Mouse (Mus musculus): Measurements from ENCODE around the gene Pabpc4. TPM values are rescaled to one million over a fixed set of nuclear protein-coding genes. Genes with fewer than 3 reads are reported as not detected.
"Not testable (repeated sequence)": the region's sequence is repeated elsewhere in the genome, so short reads cannot be mapped to it uniquely, and the experiment has no call there.

Gene Pabpc4
- polyA plus RNA-seq, 1 experiment from 2014 or later, result 29.5 TPM

DNA sequence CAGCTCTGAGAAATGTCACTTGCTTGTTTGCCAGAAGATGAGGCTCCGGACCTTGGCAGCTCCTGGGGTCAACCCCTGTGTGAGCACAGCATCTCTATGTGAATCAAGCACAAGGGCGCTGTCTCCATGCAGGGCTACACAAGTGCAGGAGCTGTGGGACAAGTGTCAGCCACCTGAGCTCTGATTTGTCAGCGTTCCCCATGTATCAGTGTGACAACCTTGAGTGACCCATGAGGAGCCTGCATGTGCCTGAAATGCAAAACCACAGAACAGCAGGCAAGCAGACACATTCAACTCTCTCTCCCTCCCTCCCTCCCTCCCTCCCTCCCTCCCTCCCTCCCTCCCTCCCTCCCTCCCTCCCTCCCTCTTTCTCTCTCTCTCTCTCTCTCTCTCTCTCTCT lies 65.5 kb downstream of the Pabpc4 start:
- 50% methylated on average over 3 of the region's 3 CpGs for WGBS
- H3K4me2 ChIP-seq (ENCODE audit: low read length), result no peak overlapping the region
- no peaks in the 10 kb centered on the region for H3K4me1 ChIP-seq (ENCODE audit: control insufficient read depth, insufficient read depth, low read length)
- H3K4me3 ChIP-seq (ENCODE audit: low read depth, low read length), result no peak overlapping the region
- H3K36me3 ChIP-seq (ENCODE audit: control insufficient read depth, insufficient read depth, low read length), result no peaks in the 10 kb centered on the region
- ATAC-seq, result no peak
- H3K27ac ChIP-seq (ENCODE audit: low read length), result no peak overlapping the region
- H3K9ac ChIP-seq (ENCODE audit: low read depth, low read length), result no peak overlapping the region
- peaks cover 3% of the 10 kb centered on the region; the same call in 1 of the 2 replicates for H3K27me3 ChIP-seq (ENCODE audit: control insufficient read depth, insufficient read depth, low read depth, low read length)
- H3K9me3 ChIP-seq (replicated peaks; ENCODE audit: control insufficient read depth, low read length, poor library complexity, severe bottlenecking), result no peaks in the 10 kb centered on the region

DNA sequence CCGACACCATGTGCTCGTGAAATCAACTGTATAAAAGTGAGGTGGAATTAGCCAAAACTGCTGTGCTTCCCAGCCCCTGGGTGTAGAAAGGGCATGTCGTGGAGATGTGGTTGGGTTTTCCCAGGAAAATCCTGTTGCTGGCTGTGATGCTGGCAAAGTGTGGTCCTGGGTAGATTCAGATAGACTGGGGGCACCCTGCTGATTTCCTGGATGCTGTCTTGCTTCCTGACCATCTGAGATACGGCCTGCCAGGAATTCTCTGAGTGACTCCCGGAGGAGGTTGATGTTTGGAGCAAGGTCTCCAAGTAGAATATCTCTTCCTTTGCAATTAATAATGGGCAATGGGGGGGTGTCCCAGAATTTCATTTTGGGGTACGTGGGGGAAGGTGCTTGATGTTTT lies 66.8 kb downstream of the Pabpc4 start:
- H3K27me3 ChIP-seq (ENCODE audit: control insufficient read depth, insufficient read depth, low read depth, low read length), result no peaks in the 10 kb centered on the region

DNA sequence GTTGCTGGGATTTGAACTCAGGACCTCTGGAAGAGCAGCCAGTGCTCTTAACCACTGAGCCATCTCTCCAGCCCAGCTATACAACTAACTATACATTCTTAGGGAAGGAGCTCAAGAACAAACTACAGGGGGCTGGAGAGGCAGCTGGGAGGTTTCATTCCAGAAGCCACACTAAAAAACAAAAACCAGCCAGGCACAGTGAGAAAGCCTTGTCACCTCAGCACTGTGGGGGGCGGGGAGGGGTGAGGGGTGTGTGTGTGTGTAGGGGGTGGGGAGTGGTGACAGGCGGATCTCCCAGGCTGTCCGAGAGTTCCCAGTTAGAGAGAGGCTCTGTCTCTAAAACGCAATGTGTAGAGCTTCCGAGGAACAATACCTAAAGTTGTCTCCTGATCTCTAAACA lies 69.2 kb downstream of the Pabpc4 start:
- Histone ChIP-seq H3K9ac (ENCODE audit: low read depth, low read length) (no peak overlapping the region), H3K4me3 (ENCODE audit: low read depth, low read length) (no peak overlapping the region), H3K4me1 (ENCODE audit: control insufficient read depth, insufficient read depth, low read length) (no peaks in the 10 kb centered on the region), H3K36me3 (ENCODE audit: control insufficient read depth, insufficient read depth, low read length) (no peaks in the 10 kb centered on the region), H3K9me3 (replicated peaks; ENCODE audit: control insufficient read depth, low read length, poor library complexity, severe bottlenecking) (no peaks in the 10 kb centered on the region; the same call in 1 of the 2 replicates), H3K4me2 (ENCODE audit: low read length) (no peak overlapping the region), H3K27me3 (ENCODE audit: control insufficient read depth, insufficient read depth, low read depth, low read length) (no peaks in the 10 kb centered on the region), H3K27ac (ENCODE audit: low read length) (no peak overlapping the region)
- WGBS, result 68% methylated on average over 5 of the region's 5 CpGs
- no peak for ATAC-seq

More for the DNA sequence above, 66.8 kb downstream of the Pabpc4 start:
- Histone ChIP-seq H3K36me3 (ENCODE audit: control insufficient read depth, insufficient read depth, low read length) (no peaks in the 10 kb centered on the region), H3K4me3 (ENCODE audit: low read depth, low read length) (no peak overlapping the region), H3K4me1 (ENCODE audit: control insufficient read depth, insufficient read depth, low read length) (no peaks in the 10 kb centered on the region), H3K9me3 (replicated peaks; ENCODE audit: control insufficient read depth, low read length, poor library complexity, severe bottlenecking) (no peaks in the 10 kb centered on the region; the same call in 1 of the 2 replicates), H3K4me2 (ENCODE audit: low read length) (no peak overlapping the region), H3K9ac (ENCODE audit: low read depth, low read length) (no peak overlapping the region), H3K27ac (ENCODE audit: low read length) (no peak overlapping the region)
- 72% methylated on average over 6 of the region's 6 CpGs for WGBS
- ATAC-seq, result no peak

DNA sequence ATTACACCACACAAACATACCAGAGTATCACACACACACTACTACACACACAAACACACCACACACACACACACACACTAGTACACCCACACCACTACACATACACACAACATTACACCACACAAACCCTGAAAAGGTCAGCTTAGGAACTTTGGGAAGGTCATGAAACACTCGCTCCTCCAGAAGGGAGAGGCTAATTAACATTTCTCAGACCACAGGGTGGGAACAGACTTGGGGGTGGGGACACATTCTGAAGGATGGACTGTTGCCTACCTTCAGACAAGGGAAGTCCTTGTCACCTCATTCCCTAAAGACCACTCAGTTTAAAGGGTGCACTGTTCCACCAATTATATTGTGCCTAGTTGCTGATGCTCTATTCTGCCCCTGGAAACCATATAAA lies 69.8 kb downstream of the Pabpc4 start:
- ATAC-seq; H3K9ac ChIP-seq (ENCODE audit: low read depth, low read length); H3K4me3 ChIP-seq (ENCODE audit: low read depth, low read length); H3K36me3 ChIP-seq (ENCODE audit: control insufficient read depth, insufficient read depth, low read length); H3K9me3 ChIP-seq (replicated peaks; ENCODE audit: control insufficient read depth, low read length, poor library complexity, severe bottlenecking); H3K4me1 ChIP-seq (ENCODE audit: control insufficient read depth, insufficient read depth, low read length); H3K27me3 ChIP-seq (ENCODE audit: control insufficient read depth, insufficient read depth, low read depth, low read length); H3K4me2 ChIP-seq (ENCODE audit: low read length); H3K27ac ChIP-seq (ENCODE audit: low read length): not testable (repeated sequence)
- WGBS, result 71% methylated on average over 1 of the region's 1 CpGs

DNA sequence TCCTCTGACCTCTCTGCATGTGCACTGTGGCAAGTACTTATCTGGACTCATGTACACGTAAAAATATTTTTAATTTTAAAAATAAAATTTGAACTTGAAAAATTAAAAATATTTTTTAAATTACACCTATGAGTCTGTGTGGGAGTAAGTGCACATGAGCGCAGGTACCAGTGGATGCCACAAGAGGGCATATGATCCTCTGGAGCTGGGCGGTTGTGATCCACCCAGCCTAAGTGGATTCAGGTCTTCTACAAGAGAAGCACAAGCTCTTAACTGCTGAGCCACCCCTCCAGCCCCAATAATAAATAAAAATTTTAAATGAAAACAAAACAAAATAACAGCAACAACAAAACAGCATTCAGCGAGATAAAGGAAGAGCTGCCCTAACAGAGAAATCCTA lies 71.0 kb downstream of the Pabpc4 start:
- no peak for ATAC-seq

DNA sequence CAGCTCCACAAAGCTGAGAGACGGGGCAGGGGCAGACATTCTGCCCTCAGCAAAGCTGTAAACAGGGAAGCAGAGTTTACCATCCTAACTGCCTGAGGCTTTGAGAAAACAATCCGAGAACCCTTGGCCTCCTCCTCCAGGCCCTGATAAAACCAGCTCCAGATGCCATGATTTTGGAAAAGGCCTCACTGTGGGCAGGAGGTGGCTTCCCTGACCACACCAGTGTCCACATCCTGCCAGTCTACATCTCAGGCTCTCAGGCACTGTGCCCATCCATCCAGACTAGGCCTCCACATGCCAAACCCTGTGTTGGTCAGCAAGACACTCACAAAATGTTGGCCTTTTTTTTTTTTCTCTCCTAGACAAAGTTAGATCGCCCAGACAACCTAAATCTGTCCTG lies 72.0 kb downstream of the Pabpc4 start:
- H3K27ac ChIP-seq (ENCODE audit: low read length), result no peak overlapping the region
- 81% methylated on average over 3 of the region's 3 CpGs for WGBS
- H3K9me3 ChIP-seq (replicated peaks; ENCODE audit: control insufficient read depth, low read length, poor library complexity, severe bottlenecking), result no peaks in the 10 kb centered on the region; the same call in 1 of the 2 replicates
- H3K4me3 ChIP-seq (ENCODE audit: low read depth, low read length), result no peak overlapping the region
- H3K36me3 ChIP-seq (ENCODE audit: control insufficient read depth, insufficient read depth, low read length), result no peaks in the 10 kb centered on the region
- H3K27me3 ChIP-seq (ENCODE audit: control insufficient read depth, insufficient read depth, low read depth, low read length), result no peaks in the 10 kb centered on the region
- H3K9ac ChIP-seq (ENCODE audit: low read depth, low read length), result no peak overlapping the region
- H3K4me1 ChIP-seq (ENCODE audit: control insufficient read depth, insufficient read depth, low read length), result no peaks in the 10 kb centered on the region
- no peak overlapping the region for H3K4me2 ChIP-seq (ENCODE audit: low read length)
- ATAC-seq, result no peak

More for the DNA sequence above, 71.0 kb downstream of the Pabpc4 start:
- Histone ChIP-seq H3K9me3 (replicated peaks; ENCODE audit: control insufficient read depth, low read length, poor library complexity, severe bottlenecking) (no peaks in the 10 kb centered on the region; the same call in 1 of the 2 replicates), H3K27me3 (ENCODE audit: control insufficient read depth, insufficient read depth, low read depth, low read length) (no peaks in the 10 kb centered on the region), H3K4me2 (ENCODE audit: low read length) (no peak overlapping the region), H3K4me1 (ENCODE audit: control insufficient read depth, insufficient read depth, low read length) (no peaks in the 10 kb centered on the region), H3K9ac (ENCODE audit: low read depth, low read length) (no peak overlapping the region), H3K4me3 (ENCODE audit: low read depth, low read length) (no peak overlapping the region), H3K27ac (ENCODE audit: low read length) (no peak overlapping the region), H3K36me3 (ENCODE audit: control insufficient read depth, insufficient read depth, low read length) (no peaks in the 10 kb centered on the region)
- 96% methylated on average over 4 of the region's 4 CpGs for WGBS

DNA sequence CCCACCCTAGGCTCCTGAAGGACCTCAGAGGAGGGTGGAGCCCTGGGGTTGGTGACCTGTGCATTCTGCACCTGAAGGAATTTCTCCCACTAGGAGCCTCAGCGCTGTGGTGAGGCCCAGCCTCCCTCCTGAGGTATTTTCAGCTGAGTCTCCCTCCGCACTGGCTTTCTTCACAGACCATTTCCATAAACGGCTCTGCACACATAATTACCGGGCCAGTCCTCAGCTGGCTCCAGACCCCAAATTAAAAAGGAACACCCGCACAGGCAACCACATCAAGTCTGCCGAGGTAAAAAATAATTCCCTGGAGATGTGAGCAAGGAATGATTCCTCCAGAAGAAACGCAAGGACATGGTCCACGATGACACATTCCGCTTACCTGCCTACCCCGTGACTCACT lies 73.1 kb downstream of the Pabpc4 start:
- H3K27ac ChIP-seq (ENCODE audit: low read length); H3K4me2 ChIP-seq (ENCODE audit: low read length); H3K4me1 ChIP-seq (ENCODE audit: control insufficient read depth, insufficient read depth, low read length); H3K9ac ChIP-seq (ENCODE audit: low read depth, low read length); H3K36me3 ChIP-seq (ENCODE audit: control insufficient read depth, insufficient read depth, low read length); ATAC-seq; H3K27me3 ChIP-seq (ENCODE audit: control insufficient read depth, insufficient read depth, low read depth, low read length); H3K4me3 ChIP-seq (ENCODE audit: low read depth, low read length); H3K9me3 ChIP-seq (replicated peaks; ENCODE audit: control insufficient read depth, low read length, poor library complexity, severe bottlenecking): not testable (repeated sequence)
- WGBS, result 77% methylated on average over 10 of the region's 10 CpGs

DNA sequence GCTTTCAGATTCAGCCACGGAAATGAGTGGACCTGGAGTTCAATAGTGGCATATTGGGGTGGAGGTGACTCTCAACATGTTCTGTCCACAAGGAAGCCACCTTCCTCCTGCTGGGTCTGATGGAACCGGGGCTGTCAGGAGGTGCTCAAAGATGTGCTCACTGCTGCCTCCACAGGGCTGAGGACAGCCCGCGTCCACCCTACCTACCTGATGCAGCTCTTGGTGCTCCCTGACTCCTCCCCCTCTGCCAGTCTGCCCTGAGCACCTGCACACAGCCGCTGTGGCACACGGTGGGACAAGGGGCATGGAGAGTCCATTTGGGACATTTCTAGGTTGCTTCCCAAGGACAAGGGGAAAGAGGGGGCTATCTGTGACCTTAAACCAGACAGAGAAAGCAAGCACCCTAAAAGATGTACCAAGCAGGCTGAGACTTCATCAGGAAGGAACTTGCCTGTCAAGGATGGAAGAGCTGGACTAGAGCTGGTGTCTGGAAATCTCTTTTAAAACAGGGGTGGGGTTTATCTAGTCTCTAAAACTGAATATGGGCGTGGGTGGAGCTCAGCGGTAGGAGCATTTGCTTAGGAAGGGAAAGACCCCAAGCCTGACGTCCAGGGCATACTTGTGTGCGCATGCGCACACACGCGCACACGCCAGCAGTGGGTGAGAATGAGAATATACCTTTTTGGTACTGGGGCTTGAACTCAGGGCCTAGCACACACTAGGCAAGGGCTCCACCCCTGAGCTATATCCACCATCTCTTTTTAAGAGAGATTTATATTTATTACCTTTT lies 73.8 kb downstream of the Pabpc4 start:
- 64% methylated on average over 14 of the region's 14 CpGs for WGBS
- Histone ChIP-seq H3K36me3 (ENCODE audit: control insufficient read depth, insufficient read depth, low read length) (no peaks in the 10 kb centered on the region), H3K9me3 (replicated peaks; ENCODE audit: control insufficient read depth, low read length, poor library complexity, severe bottlenecking) (no peaks in the 10 kb centered on the region; the same call in 1 of the 2 replicates), H3K27me3 (ENCODE audit: control insufficient read depth, insufficient read depth, low read depth, low read length) (peaks cover 9% of the 10 kb centered on the region), H3K4me3 (ENCODE audit: low read depth, low read length) (no peak overlapping the region), H3K9ac (ENCODE audit: low read depth, low read length) (no peak overlapping the region), H3K4me1 (ENCODE audit: control insufficient read depth, insufficient read depth, low read length) (no peaks in the 10 kb centered on the region), H3K27ac (ENCODE audit: low read length) (no peak overlapping the region), H3K4me2 (ENCODE audit: low read length) (no peak overlapping the region)
- no peak for ATAC-seq

DNA sequence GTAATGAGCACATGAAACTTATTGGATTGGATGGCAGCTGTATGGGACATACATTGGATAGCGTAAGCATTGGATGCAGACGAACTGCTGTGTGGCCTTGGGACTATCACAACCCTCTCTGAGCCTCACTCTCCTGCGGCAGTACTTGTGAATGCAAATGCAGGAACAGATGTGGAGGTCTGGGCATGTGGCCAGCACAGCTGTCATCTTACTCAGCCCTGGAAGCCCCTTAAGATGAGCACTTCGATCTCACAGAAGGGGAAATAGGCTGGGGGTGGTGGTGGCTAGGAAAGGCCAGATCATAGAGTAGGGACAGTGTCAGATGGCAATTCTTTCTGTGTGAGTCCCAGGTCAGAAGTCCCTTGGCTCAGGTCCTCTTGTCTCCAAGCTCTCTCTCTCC lies 75.5 kb downstream of the Pabpc4 start:
- H3K4me1 ChIP-seq (ENCODE audit: control insufficient read depth, insufficient read depth, low read length), result peaks cover 5% of the 10 kb centered on the region
- 79% methylated on average over 4 of the region's 4 CpGs for WGBS
- H3K9me3 ChIP-seq (replicated peaks; ENCODE audit: control insufficient read depth, low read length, poor library complexity, severe bottlenecking), result no peaks in the 10 kb centered on the region; the same call in 1 of the 2 replicates

More for the DNA sequence above, 75.5 kb downstream of the Pabpc4 start:
- no peak overlapping the region for H3K4me3 ChIP-seq (ENCODE audit: low read depth, low read length)
- no peak overlapping the region for H3K27ac ChIP-seq (ENCODE audit: low read length)
- no peaks in the 10 kb centered on the region for H3K36me3 ChIP-seq (ENCODE audit: control insufficient read depth, insufficient read depth, low read length)
- ATAC-seq, result no peak
- H3K27me3 ChIP-seq (ENCODE audit: control insufficient read depth, insufficient read depth, low read depth, low read length), result peaks cover 26% of the 10 kb centered on the region
- H3K4me2 ChIP-seq (ENCODE audit: low read length), result no peak overlapping the region
- H3K9ac ChIP-seq (ENCODE audit: low read depth, low read length), result no peak overlapping the region

All from midbrain, embryonic 16.5 days (tissue).